Mouse (Mus musculus): ENCODE measurements at regions not wholly inside any gene's neighbourhood (a gene's known extent, or its start where the extent isn't known, plus 50 kb on each side); places are given as distances from the start of the nearest gene placed in this dataset.

DNA sequence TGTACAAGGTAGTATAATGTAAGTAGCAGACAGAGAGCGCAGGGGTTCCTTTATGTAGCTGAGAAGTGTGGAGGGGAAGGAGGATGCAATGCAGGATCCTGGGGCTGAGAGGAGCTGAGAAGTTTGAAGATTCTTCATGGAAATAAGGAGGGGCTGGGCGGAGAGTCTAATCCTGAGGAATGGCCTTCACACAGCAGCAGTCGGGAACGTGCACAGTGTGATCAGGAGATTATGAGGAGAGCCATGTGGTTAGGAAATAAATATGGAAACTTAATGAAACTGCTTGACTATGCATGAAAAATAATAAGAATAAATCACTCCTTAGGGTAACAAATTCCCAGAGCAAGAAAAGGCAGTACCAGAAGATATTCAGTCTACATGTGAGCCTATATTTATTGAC is 445.1 kb downstream of the Rapgef2 start:
- WGBS (ENCODE audit: insufficient replicate concordance) = 64% methylated on average over 4 of the region's 4 CpGs

DNA sequence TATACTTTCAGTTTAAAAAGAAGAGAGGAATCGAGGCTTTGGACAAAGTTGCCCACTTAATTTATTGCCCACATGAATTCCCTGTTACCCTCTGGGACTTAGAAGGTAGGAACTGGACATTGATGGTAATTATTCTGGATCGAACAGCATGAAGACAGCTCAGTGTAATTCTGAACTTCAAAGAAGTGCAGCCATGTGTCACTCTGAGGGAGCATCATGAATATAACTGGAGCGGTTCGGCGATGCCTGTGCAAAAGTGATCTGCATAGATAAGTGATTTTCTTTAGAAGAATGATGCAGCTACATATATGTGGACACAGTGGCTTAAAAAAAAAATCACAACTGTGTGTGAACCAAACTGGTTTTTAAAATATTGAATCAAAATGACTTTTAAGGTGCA is 449.5 kb downstream of the Rapgef2 start:
- 75% methylated on average over 5 of the region's 5 CpGs for WGBS (ENCODE audit: insufficient replicate concordance)
- no peaks in the 10 kb centered on the region for H3K9me3 ChIP-seq (replicated peaks)
- H3K4me1 ChIP-seq (replicated peaks) = no peaks in the 10 kb centered on the region
- H3K36me3 ChIP-seq (replicated peaks) = no peaks in the 10 kb centered on the region
- ATAC-seq (ENCODE audit: insufficient read depth) = no peak
- no peaks in the 10 kb centered on the region for H3K27me3 ChIP-seq
- H3K27ac ChIP-seq (replicated peaks) = no peak overlapping the region
- H3K9ac ChIP-seq = no peak overlapping the region
- H3K4me2 ChIP-seq = no peak overlapping the region
- H3K4me3 ChIP-seq (replicated peaks) = no peak overlapping the region

More for the DNA sequence above, 445.1 kb downstream of the Rapgef2 start:
- Histone ChIP-seq H3K9me3 (replicated peaks) (no peaks in the 10 kb centered on the region), H3K27me3 (no peaks in the 10 kb centered on the region), H3K4me3 (replicated peaks) (no peak overlapping the region), H3K36me3 (replicated peaks) (no peaks in the 10 kb centered on the region), H3K9ac (no peak overlapping the region), H3K4me1 (replicated peaks) (no peaks in the 10 kb centered on the region), H3K4me2 (no peak overlapping the region), H3K27ac (replicated peaks) (no peak overlapping the region)
- ATAC-seq (ENCODE audit: insufficient read depth) = no peak

DNA sequence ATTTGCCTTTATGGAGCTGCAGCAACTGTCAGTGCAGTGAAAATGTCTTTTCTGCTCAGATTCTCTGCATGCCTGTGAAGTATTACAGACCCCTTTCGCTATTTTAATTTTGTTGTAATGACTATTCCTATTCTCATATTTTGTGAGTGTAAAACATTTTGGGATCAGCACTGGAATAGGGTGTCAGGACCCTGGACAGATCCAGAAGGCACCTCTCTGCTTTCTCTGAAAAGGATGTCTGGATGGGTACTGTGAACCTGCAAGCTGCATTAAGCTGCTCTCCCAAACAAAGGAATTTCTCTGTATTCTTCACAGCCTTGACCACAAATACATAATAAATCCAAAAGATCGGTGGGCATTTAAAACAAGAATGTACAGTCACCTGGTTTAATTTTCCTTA is 460.8 kb downstream of the Rapgef2 start:
- H3K9ac ChIP-seq = no peak overlapping the region
- 41% methylated on average over 2 of the region's 2 CpGs for WGBS (ENCODE audit: insufficient replicate concordance)
- no peaks in the 10 kb centered on the region for H3K9me3 ChIP-seq (replicated peaks)
- no peak overlapping the region for H3K4me3 ChIP-seq (replicated peaks)
- no peak overlapping the region for H3K4me2 ChIP-seq
- H3K27ac ChIP-seq (replicated peaks) = no peak overlapping the region
- no peaks in the 10 kb centered on the region for H3K27me3 ChIP-seq
- no peaks in the 10 kb centered on the region for H3K36me3 ChIP-seq (replicated peaks)
- H3K4me1 ChIP-seq (replicated peaks) = no peaks in the 10 kb centered on the region
- ATAC-seq (ENCODE audit: insufficient read depth) = no peak

DNA sequence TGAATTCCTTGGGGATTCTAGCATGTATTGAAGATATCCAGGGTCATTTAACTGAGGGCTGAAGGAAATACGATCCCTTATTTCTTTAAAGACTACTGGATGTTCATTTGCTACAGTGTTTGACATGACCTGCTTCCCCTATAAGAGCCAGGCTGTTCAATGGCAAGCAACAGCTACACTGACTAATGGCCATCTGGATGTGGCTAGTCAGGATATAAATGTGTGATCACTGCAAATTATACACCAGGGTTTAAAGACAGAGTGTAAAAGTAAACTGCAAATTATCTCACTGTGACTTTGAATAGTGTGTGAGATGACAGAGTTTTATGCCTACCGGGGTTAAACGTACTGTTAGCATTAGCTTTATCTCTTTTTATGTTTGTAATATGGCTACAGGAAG is 473.9 kb downstream of the Rapgef2 start:
- Histone ChIP-seq H3K27me3 (no peaks in the 10 kb centered on the region), H3K4me2 (no peak overlapping the region), H3K9ac (no peak overlapping the region), H3K4me3 (replicated peaks) (no peak overlapping the region), H3K27ac (replicated peaks) (no peak overlapping the region), H3K36me3 (replicated peaks) (no peaks in the 10 kb centered on the region), H3K4me1 (replicated peaks) (no peaks in the 10 kb centered on the region), H3K9me3 (replicated peaks) (no peaks in the 10 kb centered on the region)
- ATAC-seq (ENCODE audit: insufficient read depth) = no peak
- 76% methylated on average over 3 of the region's 3 CpGs for WGBS (ENCODE audit: insufficient replicate concordance)

DNA sequence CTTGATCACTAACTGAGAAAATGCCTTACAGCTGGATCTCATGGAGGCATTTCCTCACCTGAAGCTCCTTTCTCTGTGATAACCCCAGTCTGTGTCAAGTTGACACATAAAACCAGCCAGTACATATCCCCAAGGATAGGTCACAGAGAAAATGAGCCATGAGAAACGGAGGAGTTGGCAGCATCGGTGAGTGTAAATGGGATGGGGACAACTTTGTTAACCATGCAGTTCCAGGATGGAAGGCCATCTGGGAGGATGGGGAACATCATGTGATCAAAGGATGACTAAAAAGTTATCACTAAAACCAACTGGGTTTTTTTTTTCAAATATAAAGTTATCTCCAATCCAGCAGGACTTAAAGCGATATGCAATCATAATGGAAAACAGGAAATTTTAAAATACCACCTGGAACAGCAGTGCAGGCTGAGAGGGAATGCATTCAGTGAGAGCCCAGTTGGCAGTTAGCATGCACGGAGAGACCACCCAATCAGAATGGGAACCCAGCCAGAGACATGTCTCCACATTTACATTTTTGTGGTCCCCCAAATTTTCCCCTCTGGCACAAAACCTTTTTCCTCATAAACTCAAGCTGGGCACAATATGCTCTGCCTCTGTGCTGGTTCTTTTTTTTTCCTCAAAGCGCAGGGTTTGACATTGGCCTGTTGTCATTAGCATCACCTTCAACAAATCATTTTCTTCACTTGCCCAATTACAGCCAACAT is 475.7 kb downstream of the Rapgef2 start:
- no peak overlapping the region for H3K4me2 ChIP-seq
- no peaks in the 10 kb centered on the region for H3K36me3 ChIP-seq (replicated peaks)
- no peak overlapping the region for H3K27ac ChIP-seq (replicated peaks)
- WGBS (ENCODE audit: insufficient replicate concordance) = 64% methylated on average over 5 of the region's 5 CpGs
- H3K9ac ChIP-seq = no peak overlapping the region
- no peak overlapping the region for H3K4me3 ChIP-seq (replicated peaks)
- H3K27me3 ChIP-seq = no peaks in the 10 kb centered on the region
- no peaks in the 10 kb centered on the region for H3K4me1 ChIP-seq (replicated peaks)
- no peak for ATAC-seq (ENCODE audit: insufficient read depth)
- H3K9me3 ChIP-seq (replicated peaks) = no peaks in the 10 kb centered on the region

DNA sequence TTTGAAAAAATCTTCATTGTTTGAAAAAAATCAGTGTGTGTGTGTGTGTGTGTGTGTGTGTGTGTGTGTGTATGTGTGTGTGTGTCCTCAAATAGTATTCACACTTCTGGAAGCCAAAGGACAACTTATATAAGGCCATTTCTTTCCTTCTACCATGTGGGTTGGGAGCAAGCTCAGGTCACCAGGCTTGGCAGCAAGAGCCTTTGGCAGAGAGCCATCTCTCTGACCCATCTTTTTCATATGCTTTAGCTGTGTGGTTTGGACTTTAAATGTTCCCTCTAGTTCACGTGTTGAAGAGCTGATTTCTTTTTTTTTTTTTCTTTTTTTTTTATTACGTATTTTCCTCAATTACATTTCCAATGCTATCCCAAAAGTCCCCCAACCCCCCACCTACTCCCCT is 483.1 kb downstream of the Rapgef2 start:
- Histone ChIP-seq H3K4me2 (no peak overlapping the region), H3K9ac (no peak overlapping the region), H3K27ac (replicated peaks) (no peak overlapping the region), H3K4me3 (replicated peaks) (no peak overlapping the region), H3K9me3 (replicated peaks) (no peaks in the 10 kb centered on the region), H3K27me3 (no peaks in the 10 kb centered on the region), H3K36me3 (replicated peaks) (no peaks in the 10 kb centered on the region), H3K4me1 (replicated peaks) (no peaks in the 10 kb centered on the region)
- ATAC-seq (ENCODE audit: insufficient read depth) = no peak
- WGBS (ENCODE audit: insufficient replicate concordance) = 63% methylated on average over 2 of the region's 2 CpGs

DNA sequence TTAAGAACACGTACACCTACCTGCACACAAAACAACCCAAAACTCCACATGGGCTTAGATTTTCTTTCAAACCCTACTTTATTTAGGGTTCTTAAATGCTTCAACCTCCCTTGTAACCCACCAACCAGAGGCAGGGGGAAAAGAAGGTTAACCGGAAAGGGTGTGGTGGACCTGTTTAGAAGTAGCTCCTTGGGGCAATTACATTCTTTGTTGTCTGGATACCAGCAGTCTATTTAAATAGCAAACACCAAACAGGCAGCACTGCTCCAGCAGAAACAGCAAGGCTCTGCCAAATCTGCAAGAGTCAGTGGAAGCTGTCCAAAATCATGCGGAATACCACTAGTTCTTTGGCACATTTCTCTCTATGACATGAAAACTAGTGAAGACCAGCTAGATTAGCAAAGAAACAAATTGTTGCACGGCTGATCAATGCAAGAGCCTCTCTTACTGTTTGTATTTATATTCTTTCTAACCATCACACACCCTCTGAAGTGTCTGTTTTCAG is 490.3 kb downstream of the Rapgef2 start:
- H3K4me3 ChIP-seq (replicated peaks) = no peak overlapping the region
- ATAC-seq (ENCODE audit: insufficient read depth) = no peak
- 62% methylated on average over 4 of the region's 4 CpGs for WGBS (ENCODE audit: insufficient replicate concordance)
- H3K9me3 ChIP-seq (replicated peaks) = no peaks in the 10 kb centered on the region
- no peak overlapping the region for H3K9ac ChIP-seq
- H3K36me3 ChIP-seq (replicated peaks) = no peaks in the 10 kb centered on the region
- H3K27ac ChIP-seq (replicated peaks) = no peak overlapping the region
- no peaks in the 10 kb centered on the region for H3K4me1 ChIP-seq (replicated peaks)
- H3K4me2 ChIP-seq = no peak overlapping the region
- no peaks in the 10 kb centered on the region for H3K27me3 ChIP-seq

DNA sequence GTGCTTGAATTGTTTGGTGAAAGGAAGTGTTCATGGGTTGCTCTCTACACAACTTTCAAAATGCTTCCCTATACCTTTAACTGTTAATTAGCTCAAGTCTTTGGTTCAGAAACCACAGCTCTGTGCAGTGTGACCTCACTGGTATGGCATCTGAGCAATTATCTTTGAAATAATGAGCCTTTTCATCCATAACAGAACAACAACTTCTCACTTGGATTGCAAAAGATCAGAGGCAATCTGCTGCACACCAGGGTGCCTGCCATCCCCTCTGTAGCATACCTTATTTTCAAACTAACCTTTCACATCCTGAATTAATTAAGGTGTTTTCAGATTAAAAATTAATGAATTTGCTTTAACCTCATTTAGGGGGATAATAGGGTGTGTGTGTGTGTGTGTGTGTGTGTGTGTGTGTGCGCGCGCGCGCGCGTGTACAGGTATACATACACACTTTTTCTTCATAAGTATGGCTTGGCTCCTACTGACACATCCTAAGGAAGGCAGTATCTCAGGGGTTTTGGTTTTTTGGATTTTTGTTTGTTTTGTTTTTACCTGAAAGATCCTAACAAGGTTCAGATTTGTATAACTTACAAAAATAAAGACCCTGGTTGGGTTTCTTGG is 493.8 kb downstream of the Rapgef2 start:
- H3K4me2 ChIP-seq = no peak overlapping the region
- WGBS (ENCODE audit: insufficient replicate concordance) = 88% methylated on average over 7 of the region's 7 CpGs
- no peak overlapping the region for H3K9ac ChIP-seq
- H3K27ac ChIP-seq (replicated peaks) = no peak overlapping the region
- no peaks in the 10 kb centered on the region for H3K9me3 ChIP-seq (replicated peaks)
- H3K36me3 ChIP-seq (replicated peaks) = no peaks in the 10 kb centered on the region
- no peak overlapping the region for H3K4me3 ChIP-seq (replicated peaks)
- ATAC-seq (ENCODE audit: insufficient read depth) = no peak
- no peaks in the 10 kb centered on the region for H3K27me3 ChIP-seq
- no peaks in the 10 kb centered on the region for H3K4me1 ChIP-seq (replicated peaks)

DNA sequence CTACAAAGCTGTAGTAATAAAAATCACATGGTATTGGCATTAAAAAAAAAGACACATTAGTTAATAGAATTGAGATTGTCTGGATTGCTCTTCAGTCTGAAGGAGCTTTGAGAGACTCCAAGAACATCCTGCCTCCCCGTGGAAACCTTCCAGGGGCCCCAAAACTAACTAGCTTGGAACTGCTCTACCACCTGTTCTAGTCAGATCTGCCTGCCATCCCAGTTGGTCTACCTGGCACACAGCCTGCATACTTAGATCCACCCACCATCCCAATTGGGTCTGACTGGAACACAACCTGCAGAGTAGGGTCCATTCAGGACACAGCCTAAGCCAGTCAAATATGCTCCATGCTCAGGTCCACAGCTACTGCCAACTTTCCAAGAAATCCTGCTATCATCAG is 503.6 kb downstream of the Rapgef2 start:
- no peaks in the 10 kb centered on the region for H3K9me3 ChIP-seq (replicated peaks)
- H3K27me3 ChIP-seq = no peaks in the 10 kb centered on the region
- no peaks in the 10 kb centered on the region for H3K4me1 ChIP-seq (replicated peaks)
- WGBS (ENCODE audit: insufficient replicate concordance) = 16% methylated on average over 1 of the region's 1 CpGs
- H3K4me2 ChIP-seq = no peak overlapping the region
- H3K4me3 ChIP-seq (replicated peaks) = no peak overlapping the region
- no peak for ATAC-seq (ENCODE audit: insufficient read depth)
- no peaks in the 10 kb centered on the region for H3K36me3 ChIP-seq (replicated peaks)
- no peak overlapping the region for H3K27ac ChIP-seq (replicated peaks)
- no peak overlapping the region for H3K9ac ChIP-seq

DNA sequence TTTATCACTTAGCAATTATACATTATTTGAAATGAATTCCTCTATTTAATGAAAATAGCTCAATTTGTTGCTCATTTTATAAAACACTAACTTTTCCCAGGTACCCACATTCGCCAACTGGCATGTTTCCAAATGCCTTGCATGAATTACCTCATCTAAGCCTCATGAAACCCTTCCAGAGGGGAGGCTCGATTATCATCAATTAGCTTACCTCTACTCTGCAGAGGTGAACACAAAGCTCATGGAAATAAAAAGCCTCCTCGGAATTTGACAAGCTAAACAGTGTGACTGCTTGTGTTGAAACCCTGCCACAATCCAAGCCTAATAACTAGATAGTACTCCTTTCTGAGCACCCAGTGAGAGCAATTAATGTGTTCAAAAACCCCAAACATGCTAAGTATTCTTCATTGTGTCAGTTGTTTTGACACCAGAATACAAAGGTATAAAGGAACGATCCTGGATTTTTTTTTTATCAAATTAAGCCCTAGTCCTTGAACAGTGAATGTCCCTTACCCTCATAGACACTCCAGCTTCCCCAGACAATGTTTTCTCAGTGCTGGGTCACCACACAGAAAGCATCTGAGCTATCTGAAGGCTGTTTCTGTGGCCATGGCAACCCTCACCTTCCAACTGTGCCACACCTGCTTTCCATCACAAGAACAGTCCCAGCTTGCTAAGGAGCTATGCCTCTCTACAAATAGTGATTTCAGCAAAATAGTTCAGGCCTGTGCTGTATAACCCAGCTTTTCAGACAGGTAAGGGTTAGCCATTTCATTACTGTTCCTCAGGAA is 530.4 kb downstream of the Rapgef2 start:
- H3K27ac ChIP-seq (replicated peaks) = no peak overlapping the region
- H3K27me3 ChIP-seq = no peaks in the 10 kb centered on the region
- no peak overlapping the region for H3K9ac ChIP-seq
- H3K9me3 ChIP-seq (replicated peaks) = no peaks in the 10 kb centered on the region
- WGBS (ENCODE audit: insufficient replicate concordance) = 44% methylated on average over 4 of the region's 4 CpGs
- no peaks in the 10 kb centered on the region for H3K36me3 ChIP-seq (replicated peaks)
- no peaks in the 10 kb centered on the region for H3K4me1 ChIP-seq (replicated peaks)
- no peak overlapping the region for H3K4me2 ChIP-seq
- no peak for ATAC-seq (ENCODE audit: insufficient read depth)
- H3K4me3 ChIP-seq (replicated peaks) = no peak overlapping the region

DNA sequence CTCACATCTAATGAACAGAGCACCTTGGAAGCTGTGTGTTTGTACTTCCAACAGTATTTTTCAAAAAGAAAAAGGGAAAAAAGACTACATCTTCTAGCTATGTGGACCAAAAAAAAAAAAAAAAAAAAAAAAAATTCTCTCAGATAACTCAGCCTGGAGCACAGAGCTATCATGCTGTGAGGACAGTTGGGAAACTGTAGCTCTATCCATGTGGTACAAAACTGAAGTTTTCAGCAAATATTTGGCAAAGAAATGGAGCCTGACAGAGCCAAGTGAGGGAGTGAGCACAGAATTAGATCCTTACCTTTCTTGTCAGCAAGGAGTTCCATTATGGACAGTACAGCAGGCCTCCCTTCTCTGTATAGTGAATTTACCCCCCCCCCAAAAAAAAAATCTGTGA is 550.2 kb downstream of the Rapgef2 start:
- H3K27ac ChIP-seq (replicated peaks) = no peak overlapping the region
- H3K9me3 ChIP-seq (replicated peaks) = no peaks in the 10 kb centered on the region
- H3K27me3 ChIP-seq = no peaks in the 10 kb centered on the region
- H3K9ac ChIP-seq = no peak overlapping the region
- no peak overlapping the region for H3K4me2 ChIP-seq
- no peak for ATAC-seq (ENCODE audit: insufficient read depth)
- no peaks in the 10 kb centered on the region for H3K4me1 ChIP-seq (replicated peaks)
- no peaks in the 10 kb centered on the region for H3K36me3 ChIP-seq (replicated peaks)
- no peak overlapping the region for H3K4me3 ChIP-seq (replicated peaks)

Measured in liver, embryonic 15.5 days (tissue).